Mouse (Mus musculus) midbrain, embryonic 11.5 days (tissue): ENCODE results near the gene Mob3b. TPM values are rescaled to one million over a fixed set of nuclear protein-coding genes. Genes with fewer than 3 reads are reported as not detected.
A peak's percentile ranks its signal among the peaks of the same experiment; 100 is the strongest.
"Not testable (repeated sequence)": the region's sequence is repeated elsewhere in the genome, so short reads cannot be mapped to it uniquely, and the experiment has no call there.

Experiments used
- ATAC-seq: fragments of 200-750 bp; cut with Nextera tagmentation; 2 replicates; pipeline ENCODE4 v1.8.0; 2017; ENCODE audit warnings: moderate TSS enrichment, moderate library complexity; ENCODE audit not compliant: low FRiP score
- DNase-seq: peaks from one replicate; pipeline ENCODE4 v3.0.0; 2015; ENCODE audit warnings: low spot score; ENCODE audit errors: missing footprints
- H3K27ac ChIP-seq: fragments of 300-500 bp; sonication (generic); 2 replicates; pipeline ENCODE4 v1.5.1; 2014; ENCODE audit warnings: low read depth, low read length
- H3K27me3 ChIP-seq: fragments of 300-500 bp; sonication (generic); 2 replicates; pipeline ENCODE4 v1.6.1; 2014; ENCODE audit warnings: mild to moderate bottlenecking, low read length, moderate library complexity, mixed read lengths; ENCODE audit not compliant: control insufficient read depth, insufficient read depth
- H3K36me3 ChIP-seq: fragments of 300-500 bp; sonication (generic); 2 replicates; pipeline ENCODE4 v1.6.1; 2014; ENCODE audit warnings: mild to moderate bottlenecking, low read length, moderate library complexity, mixed read lengths; ENCODE audit not compliant: control insufficient read depth, insufficient read depth
- H3K4me1 ChIP-seq: fragments of 300-500 bp; sonication (generic); 2 replicates; pipeline ENCODE4 v1.6.1; 2014; ENCODE audit warnings: low read length; ENCODE audit not compliant: control insufficient read depth, insufficient read depth
- H3K4me2 ChIP-seq: fragments of 300-500 bp; sonication (generic); 2 replicates; pipeline ENCODE4 v1.6.1; 2014; ENCODE audit warnings: mild to moderate bottlenecking, moderate library complexity
- H3K4me3 ChIP-seq: fragments of 300-500 bp; sonication (generic); 2 replicates; pipeline ENCODE4 v1.5.1; 2014; ENCODE audit warnings: low read depth, low read length
- H3K9ac ChIP-seq: fragments of 300-500 bp; sonication (generic); 2 replicates; pipeline ENCODE4 v1.6.1; 2014; ENCODE audit warnings: low read length
- H3K9me3 ChIP-seq: fragments of 300-500 bp; sonication (generic); 2 replicates; pipeline ENCODE4 v1.6.1; 2016; ENCODE audit warnings: low read length; ENCODE audit not compliant: control insufficient read depth
- WGBS: fragments of 180-500 bp; shearing (Covaris S2); extraction: QIAGEN DNeasy Blood & Tissue Kit; methylation state at CpG from one replicate; pipeline ENCODE4 v1.1.7; 2014; 5-methylcytosine and 5-hydroxymethylcytosine counted together
- polyA plus RNA-seq: library from polyadenylated mRNA; unstranded; fragments of >200 nt; fragmentation: Nextera tagmentation; extraction: Ambion mirVana; gene quantifications from 2 replicates; pipeline ENCODE4 v1.2.1, GENCODE M21; 2014

Mob3b gene
- polyA plus RNA-seq, 1 experiment from 2014 or later = 16.5 TPM

- Histone ChIP-seq H3K27ac (no peak overlapping the region), H3K4me2 (no peak overlapping the region), H3K9ac (no peak overlapping the region), H3K4me1 (no peaks in the 10 kb centered on the region), H3K4me3 (no peak overlapping the region), H3K9me3 (no peaks in the 10 kb centered on the region), H3K36me3 (no peaks in the 10 kb centered on the region), H3K27me3 (no peaks in the 10 kb centered on the region)
- no peak for ATAC-seq
- DNase-seq = no peak
- 71% methylated on average over 10 of the region's 10 CpGs for WGBS
Observed at GRCm38 (mm10) chr4:34964906-34965305, 192.4 kb downstream of the Mob3b start.

GRCm38 (mm10) chr4:34963999-34964398, 193.3 kb downstream of the Mob3b start:
- H3K4me2 ChIP-seq = no peak overlapping the region
- DNase-seq = no peak
- no peak for ATAC-seq
- no peaks in the 10 kb centered on the region for H3K4me1 ChIP-seq
- H3K27ac ChIP-seq = no peak overlapping the region
- no peaks in the 10 kb centered on the region for H3K9me3 ChIP-seq
- no peak overlapping the region for H3K4me3 ChIP-seq
- no peaks in the 10 kb centered on the region for H3K36me3 ChIP-seq
- 86% methylated on average over 13 of the region's 13 CpGs for WGBS
- no peaks in the 10 kb centered on the region for H3K27me3 ChIP-seq
- no peak overlapping the region for H3K9ac ChIP-seq

DNA sequence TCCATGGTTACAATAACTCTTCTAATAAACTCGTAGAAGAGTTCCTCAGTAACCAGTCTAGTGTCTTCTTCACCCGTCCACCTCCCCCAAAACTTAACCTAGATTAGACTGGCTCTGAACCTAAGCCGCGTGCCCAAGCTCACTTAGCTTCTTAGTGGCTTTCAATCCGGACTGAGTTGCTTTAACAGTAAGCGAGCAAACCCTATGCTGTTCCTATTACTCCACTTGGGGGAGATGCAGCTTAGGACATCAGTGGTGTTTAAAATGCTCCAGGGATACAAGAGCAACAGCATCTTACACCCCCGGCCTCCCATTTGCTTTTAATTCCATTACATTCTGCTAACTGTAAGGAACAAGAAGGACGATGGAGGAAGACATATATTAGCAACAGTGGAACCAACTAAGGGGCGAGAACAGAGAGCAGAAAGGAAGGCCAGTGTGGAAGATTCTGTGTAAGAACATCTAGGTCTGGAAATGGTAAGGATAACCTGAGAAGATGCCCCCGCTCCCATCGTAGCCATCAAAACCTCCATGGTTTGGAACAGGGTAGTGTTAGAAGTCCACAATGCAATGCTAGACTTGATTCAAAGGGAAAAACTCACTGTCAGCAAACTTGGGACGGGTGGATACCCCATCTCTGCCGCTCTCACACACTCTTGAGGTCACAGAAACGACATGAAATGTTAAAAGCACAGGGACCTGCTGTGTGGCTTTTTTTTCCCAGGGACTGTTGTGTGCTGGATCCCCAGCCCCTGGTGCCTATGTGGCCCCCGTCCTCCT, 196.3 kb downstream of the Mob3b start:
- 80% methylated on average over 15 of the region's 15 CpGs for WGBS
- DNase-seq = no peak

GRCm38 (mm10) chr4:34959477-34959876, 197.8 kb downstream of the Mob3b start:
- Histone ChIP-seq H3K36me3 (no peaks in the 10 kb centered on the region), H3K4me1 (no peaks in the 10 kb centered on the region), H3K27me3 (no peaks in the 10 kb centered on the region), H3K27ac (no peak overlapping the region), H3K4me3 (no peak overlapping the region), H3K9me3 (no peaks in the 10 kb centered on the region), H3K9ac (no peak overlapping the region), H3K4me2 (no peak overlapping the region)
- DNase-seq (no peak), ATAC-seq (0 out of 2 replicates have a peak, but pooled peaks have one; percentile 8)
- whole genome bisulfite sequencing = 85% methylated on average over 6 of the region's 6 CpGs

More for the DNA sequence above, 196.3 kb downstream of the Mob3b start:
- Histone ChIP-seq H3K4me1 (no peaks in the 10 kb centered on the region), H3K27me3 (no peaks in the 10 kb centered on the region), H3K4me3 (no peak overlapping the region), H3K4me2 (no peak overlapping the region), H3K9ac (no peak overlapping the region), H3K9me3 (no peaks in the 10 kb centered on the region), H3K36me3 (no peaks in the 10 kb centered on the region), H3K27ac (no peak overlapping the region)
- no peak for ATAC-seq

- H3K4me3 ChIP-seq = no peak overlapping the region
- peak; percentile 95 for DNase-seq
- no peak overlapping the region for H3K4me2 ChIP-seq
- WGBS = 42% methylated on average over 12 of the region's 12 CpGs
- H3K36me3 ChIP-seq = no peaks in the 10 kb centered on the region
- peak; percentile 81 for ATAC-seq
- H3K27me3 ChIP-seq = no peaks in the 10 kb centered on the region
- H3K27ac ChIP-seq = no peak overlapping the region
- H3K9me3 ChIP-seq = no peaks in the 10 kb centered on the region
- H3K4me1 ChIP-seq = no peaks in the 10 kb centered on the region
- H3K9ac ChIP-seq = no peak overlapping the region
Observed at GRCm38 (mm10) chr4:34958155-34959028, 198.9 kb downstream of the Mob3b start.

DNA sequence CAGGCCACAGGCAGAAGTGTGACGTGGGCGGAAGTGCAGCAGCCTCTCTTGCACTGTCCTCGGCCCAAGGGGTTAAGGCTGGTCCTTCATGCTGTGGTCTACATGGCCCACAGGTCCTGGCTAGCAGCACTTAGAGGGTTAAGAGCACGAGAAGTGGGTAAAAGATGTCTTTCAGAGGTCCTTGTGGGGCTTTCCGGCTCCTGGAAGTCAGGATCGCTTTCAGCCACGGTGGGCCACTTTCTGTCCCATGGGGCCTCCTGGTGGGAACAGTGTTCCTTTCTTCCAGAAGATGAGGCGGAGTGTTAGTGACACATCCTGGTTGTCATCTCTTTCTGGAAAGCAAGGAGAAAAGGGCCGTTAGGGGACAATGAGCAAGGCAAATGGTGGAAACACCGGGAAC, 203.6 kb downstream of the Mob3b start:
- no peak overlapping the region for H3K9ac ChIP-seq
- no peak overlapping the region for H3K4me3 ChIP-seq
- no peaks in the 10 kb centered on the region; the same call in 1 of the 2 replicates for H3K36me3 ChIP-seq
- 88% methylated on average over 10 of the region's 10 CpGs for WGBS
- H3K27me3 ChIP-seq = no peaks in the 10 kb centered on the region
- no peak overlapping the region for H3K4me2 ChIP-seq
- H3K9me3 ChIP-seq = no peaks in the 10 kb centered on the region
- H3K27ac ChIP-seq = no peak overlapping the region
- DNase-seq (no peak), ATAC-seq (no peak)
- no peaks in the 10 kb centered on the region for H3K4me1 ChIP-seq

DNA sequence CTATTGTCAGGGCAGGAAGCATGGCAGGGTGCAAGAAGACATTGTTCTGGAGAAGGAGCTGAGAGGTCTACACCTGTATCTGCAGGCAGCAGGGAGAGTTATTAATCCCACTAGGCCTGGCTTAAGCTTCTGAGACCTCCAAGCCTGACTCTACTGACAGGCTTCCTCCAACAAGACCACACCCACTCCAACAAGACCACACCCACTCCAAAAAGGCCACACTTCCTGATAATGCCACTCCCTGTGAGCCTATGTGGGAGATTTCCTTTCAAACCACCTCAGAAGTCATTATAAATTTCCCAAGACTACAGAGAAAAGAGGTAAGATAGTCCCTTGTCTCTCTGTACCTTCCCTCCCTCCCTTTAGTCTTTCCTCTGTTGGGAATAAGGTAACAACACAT, 210.1 kb downstream of the Mob3b start:
- H3K27ac ChIP-seq = no peak overlapping the region
- no peak overlapping the region for H3K4me2 ChIP-seq
- no peak overlapping the region for H3K4me3 ChIP-seq
- H3K27me3 ChIP-seq = no peaks in the 10 kb centered on the region
- DNase-seq = no peak
- no peaks in the 10 kb centered on the region for H3K4me1 ChIP-seq
- no peaks in the 10 kb centered on the region; the same call in 1 of the 2 replicates for H3K36me3 ChIP-seq
- no peaks in the 10 kb centered on the region for H3K9me3 ChIP-seq
- ATAC-seq = no peak
- H3K9ac ChIP-seq = no peak overlapping the region

DNA sequence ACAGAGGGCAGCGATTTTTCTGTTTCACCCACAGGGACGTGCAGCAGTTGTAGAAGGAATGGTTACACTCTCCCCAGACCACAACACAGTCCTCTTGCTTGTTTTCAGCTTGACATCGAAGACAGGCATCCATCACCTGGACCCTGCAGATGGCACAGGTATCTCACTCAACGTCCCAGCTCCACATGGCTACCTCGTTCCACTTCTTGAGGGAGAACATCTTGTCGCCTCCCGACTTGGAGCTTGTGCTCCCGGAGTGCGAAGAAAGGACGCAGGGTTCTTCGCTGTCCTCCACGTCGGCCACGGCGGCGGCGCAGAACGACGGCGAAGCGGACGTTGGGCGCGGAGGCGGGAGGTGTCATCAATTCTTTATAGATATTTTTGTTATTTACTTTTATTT, 216.2 kb downstream of the Mob3b start:
- Histone ChIP-seq H3K9ac (no peak overlapping the region), H3K9me3 (no peaks in the 10 kb centered on the region), H3K36me3 (no peaks in the 10 kb centered on the region), H3K27me3 (no peaks in the 10 kb centered on the region), H3K4me2 (no peak overlapping the region), H3K4me1 (no peaks in the 10 kb centered on the region), H3K27ac (no peak overlapping the region), H3K4me3 (no peak overlapping the region)
- no peak for ATAC-seq
- DNase-seq = no peak
- 95% methylated on average over 25 of the region's 25 CpGs for WGBS

DNA sequence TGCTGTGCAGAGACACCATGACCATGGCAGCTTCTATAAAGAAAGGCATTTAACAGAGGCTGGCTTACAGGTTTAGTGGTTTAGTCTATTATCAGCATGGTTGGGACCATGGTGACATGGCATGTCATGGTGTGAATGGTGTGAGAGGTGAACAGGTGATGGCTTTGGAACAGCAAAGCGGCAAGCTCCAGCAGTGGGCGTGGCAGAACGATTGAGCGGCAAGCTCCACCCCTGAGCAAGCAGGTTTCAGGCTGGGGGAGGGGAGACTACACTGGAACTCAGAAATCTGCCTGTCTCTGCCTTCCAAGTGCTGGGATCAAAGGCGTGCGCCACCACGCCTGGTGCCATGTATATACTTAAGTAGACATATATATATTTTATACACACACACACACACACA, 228.9 kb downstream of the Mob3b start:
- H3K27me3 ChIP-seq, H3K9me3 ChIP-seq, H3K4me3 ChIP-seq, ATAC-seq, H3K27ac ChIP-seq, H3K4me2 ChIP-seq, H3K36me3 ChIP-seq, H3K4me1 ChIP-seq, H3K9ac ChIP-seq: not testable (repeated sequence)
- DNase-seq = peak; percentile 77
- WGBS = 82% methylated on average over 7 of the region's 7 CpGs
